Mouse (Mus musculus) CH12.LX (cell line): Measurements from ENCODE around the gene Ddx39. TPM values are rescaled to one million over a fixed set of nuclear protein-coding genes. Genes with fewer than 3 reads are reported as not detected.

Experiments
- DNase-seq: peaks from one replicate; pipeline ENCODE4 v3.0.0-alpha.2; 2013; ENCODE audit errors: extremely low read depth
- H3K27ac ChIP-seq: 2 replicates; pipeline ENCODE4 v1.5.1; 2012; ENCODE audit warnings: low read depth, mild to moderate bottlenecking, control low read depth, moderate library complexity; ENCODE audit not compliant: insufficient read depth
- H3K27me3 ChIP-seq: replicated peaks from 2 replicates; pipeline ENCODE3; 2012; ENCODE audit warnings: inconsistent platforms
- H3K36me3 ChIP-seq, 2 experiments: replicated peaks in 1 of 2; 2 replicates each; pipeline versions ENCODE3 to v1.6.1; 2012; ENCODE audit warnings: inconsistent platforms in 1 of 2, low read length in 1 of 2, mild to moderate bottlenecking in 1 of 2, mixed read lengths in 1 of 2, moderate library complexity in 1 of 2; ENCODE audit not compliant: control insufficient read depth in 1 of 2, insufficient read depth in 1 of 2
- H3K4me1 ChIP-seq, 2 experiments: 2 replicates each; pipeline ENCODE4 v1.6.1; 2012; ENCODE audit warnings: inconsistent platforms in 1 of 2, moderate library complexity in 1 of 2; ENCODE audit not compliant: insufficient read depth in 2 of 2, control insufficient read depth in 1 of 2
- H3K4me2 ChIP-seq: 2 replicates; pipeline ENCODE4 v1.6.1; 2012; ENCODE audit warnings: low read depth, mild to moderate bottlenecking, control low read depth; ENCODE audit not compliant: poor library complexity, insufficient read depth, severe bottlenecking
- H3K4me3 ChIP-seq, 3 experiments: fragments of 150-350 bp in 1 of 3; sonication (generic) in 1 of 3; replicated peaks in 1 of 3; 2 replicates each; pipeline versions ENCODE3 to v1.5.1; 2011 to 2012; ENCODE audit warnings: low read depth in 2 of 3, low read length in 2 of 3, mild to moderate bottlenecking in 2 of 3, moderate library complexity in 2 of 3, control low read depth in 1 of 3, improper control_type of control experiment in 1 of 3, inconsistent platforms in 1 of 3, mixed read lengths in 1 of 3; ENCODE audit not compliant: poor library complexity in 1 of 3
- H3K79me2 ChIP-seq: replicated peaks from 2 replicates; pipeline ENCODE4 v1.6.1; 2012; ENCODE audit warnings: mild to moderate bottlenecking, moderate library complexity; ENCODE audit not compliant: control insufficient read depth, poor library complexity, insufficient read depth, severe bottlenecking; ENCODE audit errors: extremely low read depth
- H3K9ac ChIP-seq: 2 replicates; pipeline ENCODE4 v1.6.1; 2012; ENCODE audit warnings: low read depth, mild to moderate bottlenecking, control low read depth, moderate library complexity; ENCODE audit not compliant: insufficient read depth
- H3K9me3 ChIP-seq: replicated peaks from 2 replicates; pipeline ENCODE3; 2012; ENCODE audit warnings: low read length, inconsistent platforms, mixed read lengths
- BHLHE40 ChIP-seq: IDR thresholded peaks from 2 replicates; pipeline ENCODE4 v1.6.1; 2011; ENCODE audit warnings: mild to moderate bottlenecking, low read depth, low read length, improper control_type of control experiment
- CHD1 ChIP-seq: IDR thresholded peaks from 2 replicates; pipeline ENCODE4 v1.6.1; 2012; ENCODE audit warnings: low read depth, low read length, improper control_type of control experiment, inconsistent platforms
- CHD2 ChIP-seq: IDR thresholded peaks from 2 replicates; pipeline ENCODE4 v1.6.1; 2011; ENCODE audit warnings: low read length, improper control_type of control experiment
- CTCF ChIP-seq, 2 experiments: IDR thresholded peaks in 1 of 2; conservative IDR thresholded peaks in 1 of 2; 2 replicates each; pipeline ENCODE4 v1.5.1; 2011 to 2012; ENCODE audit warnings: low read depth in 2 of 2, low read length in 2 of 2, improper control_type of control experiment in 1 of 2, inconsistent platforms in 1 of 2, mild to moderate bottlenecking in 1 of 2, moderate library complexity in 1 of 2
- E2F4 ChIP-seq: IDR thresholded peaks from 2 replicates; pipeline ENCODE4 v1.6.1; 2011; ENCODE audit warnings: low read depth, low read length, improper control_type of control experiment; ENCODE audit not compliant: insufficient replicate concordance
- ELF1 ChIP-seq: IDR thresholded peaks from 2 replicates; pipeline ENCODE4 v1.6.1; 2014; ENCODE audit warnings: low read depth, mild to moderate bottlenecking, inconsistent platforms, low read length, improper control_type of control experiment
- EP300 ChIP-seq: IDR thresholded peaks from 2 replicates; pipeline ENCODE4 v1.6.1; 2011; ENCODE audit warnings: low read length, improper control_type of control experiment
- ETS1 ChIP-seq: conservative IDR thresholded peaks from 2 replicates; pipeline ENCODE4 v1.6.1; 2012; ENCODE audit warnings: low read depth, mild to moderate bottlenecking, inconsistent platforms, low read length, improper control_type of control experiment, moderate library complexity
- GABPA ChIP-seq: IDR thresholded peaks from 2 replicates; pipeline ENCODE4 v1.6.1; 2012; ENCODE audit warnings: low read depth, low read length, improper control_type of control experiment, inconsistent platforms; ENCODE audit not compliant: insufficient replicate concordance
- HCFC1 ChIP-seq: IDR thresholded peaks from 2 replicates; pipeline ENCODE4 v1.6.1; 2012; ENCODE audit warnings: low read depth, mild to moderate bottlenecking, inconsistent platforms, low read length, improper control_type of control experiment
- IRF4 ChIP-seq: IDR thresholded peaks from 2 replicates; pipeline ENCODE4 v1.6.1; 2014; ENCODE audit warnings: low read depth, mild to moderate bottlenecking, inconsistent platforms, low read length, improper control_type of control experiment
- JUN ChIP-seq: IDR thresholded peaks from 2 replicates; pipeline ENCODE4 v1.6.1; 2011; ENCODE audit warnings: low read depth, mild to moderate bottlenecking, low read length, improper control_type of control experiment, moderate library complexity; ENCODE audit not compliant: insufficient read depth
- JUND ChIP-seq: conservative IDR thresholded peaks from 2 replicates; pipeline ENCODE4 v1.6.1; 2011; ENCODE audit warnings: low read depth, low read length, improper control_type of control experiment
- KAT2A ChIP-seq: IDR thresholded peaks from 2 replicates; pipeline ENCODE4 v1.6.1; 2012; ENCODE audit warnings: low read length, improper control_type of control experiment, inconsistent platforms; ENCODE audit not compliant: insufficient replicate concordance
- MAFK ChIP-seq: IDR thresholded peaks from 2 replicates; pipeline ENCODE4 v1.6.1; 2011; ENCODE audit warnings: low read length, improper control_type of control experiment; ENCODE audit not compliant: insufficient replicate concordance
- MAX ChIP-seq: IDR thresholded peaks from 2 replicates; pipeline ENCODE4 v1.6.1; 2011; ENCODE audit warnings: low read length, improper control_type of control experiment
- MAZ ChIP-seq: IDR thresholded peaks from 2 replicates; pipeline ENCODE4 v1.6.1; 2012; ENCODE audit warnings: low read depth, mild to moderate bottlenecking, inconsistent platforms, low read length, improper control_type of control experiment, moderate library complexity
- MEF2A ChIP-seq: IDR thresholded peaks from 2 replicates; pipeline ENCODE4 v1.6.1; 2014; ENCODE audit warnings: low read depth, mild to moderate bottlenecking, inconsistent platforms, low read length, improper control_type of control experiment, borderline replicate concordance
- MXI1 ChIP-seq: IDR thresholded peaks from 2 replicates; pipeline ENCODE4 v1.6.1; 2011; ENCODE audit warnings: mild to moderate bottlenecking, low read depth, low read length, improper control_type of control experiment
- MYC ChIP-seq: IDR thresholded peaks from 2 replicates; pipeline ENCODE4 v1.6.1; 2011; ENCODE audit warnings: low read depth, mild to moderate bottlenecking, improper control_type of control experiment, low read length
- NELFE ChIP-seq: IDR thresholded peaks from 2 replicates; pipeline ENCODE4 v1.6.1; 2011; ENCODE audit warnings: low read depth, low read length, improper control_type of control experiment
- NRF1 ChIP-seq: IDR thresholded peaks from 2 replicates; pipeline ENCODE4 v1.6.1; 2014; ENCODE audit warnings: low read depth, mild to moderate bottlenecking, inconsistent platforms, low read length, improper control_type of control experiment, moderate library complexity
- PAX5 ChIP-seq: IDR thresholded peaks from 2 replicates; pipeline ENCODE4 v1.6.1; 2012; ENCODE audit warnings: low read length, inconsistent platforms, mixed read lengths
- POLR2A ChIP-seq: IDR thresholded peaks from 2 replicates; pipeline ENCODE4 v1.6.1; 2011; ENCODE audit warnings: low read depth, mild to moderate bottlenecking, improper control_type of control experiment, low read length
- POLR2AphosphoS2 ChIP-seq: IDR thresholded peaks from 2 replicates; pipeline ENCODE4 v1.6.1; 2011; ENCODE audit warnings: low read depth, low read length, improper control_type of control experiment
- RAD21 ChIP-seq: IDR thresholded peaks from 2 replicates; pipeline ENCODE4 v1.6.1; 2011; ENCODE audit warnings: low read depth, mild to moderate bottlenecking, low read length, improper control_type of control experiment, moderate library complexity
- RCOR1 ChIP-seq: conservative IDR thresholded peaks from 2 replicates; pipeline ENCODE4 v1.6.1; 2012; ENCODE audit warnings: low read depth, mild to moderate bottlenecking, inconsistent platforms, low read length, improper control_type of control experiment
- SIN3A ChIP-seq: IDR thresholded peaks from 2 replicates; pipeline ENCODE4 v1.6.1; 2012; ENCODE audit warnings: low read length, improper control_type of control experiment, inconsistent platforms
- SMC3 ChIP-seq: IDR thresholded peaks from 2 replicates; pipeline ENCODE4 v1.6.1; 2011; ENCODE audit warnings: low read depth, low read length, improper control_type of control experiment
- TBP ChIP-seq: conservative IDR thresholded peaks from 2 replicates; pipeline ENCODE4 v1.6.1; 2011; ENCODE audit warnings: low read depth, low read length, improper control_type of control experiment
- TCF12 ChIP-seq: IDR thresholded peaks from 2 replicates; pipeline ENCODE4 v1.6.1; 2014; ENCODE audit warnings: low read depth, mild to moderate bottlenecking, inconsistent platforms, low read length, improper control_type of control experiment
- UBTF ChIP-seq: IDR thresholded peaks from 2 replicates; pipeline ENCODE4 v1.6.1; 2012; ENCODE audit warnings: low read depth, mild to moderate bottlenecking, inconsistent platforms, low read length, improper control_type of control experiment, moderate library complexity
- USF1 ChIP-seq: IDR thresholded peaks from 2 replicates; pipeline ENCODE4 v1.6.1; 2014; ENCODE audit warnings: low read depth, mild to moderate bottlenecking, inconsistent platforms, low read length, improper control_type of control experiment
- USF2 ChIP-seq: conservative IDR thresholded peaks from 2 replicates; pipeline ENCODE4 v1.6.1; 2011; ENCODE audit warnings: low read depth, low read length, improper control_type of control experiment
- ZC3H11A ChIP-seq: IDR thresholded peaks from 2 replicates; pipeline ENCODE4 v1.6.1; 2012; ENCODE audit warnings: low read depth, mild to moderate bottlenecking, inconsistent platforms, low read length, improper control_type of control experiment
- ZKSCAN1 ChIP-seq: IDR thresholded peaks from 2 replicates; pipeline ENCODE4 v1.6.1; 2012; ENCODE audit warnings: low read depth, inconsistent platforms, low read length, improper control_type of control experiment, borderline replicate concordance
- ZMIZ1 ChIP-seq: IDR thresholded peaks from 2 replicates; pipeline ENCODE4 v1.6.1; 2012; ENCODE audit warnings: low read depth, mild to moderate bottlenecking, inconsistent platforms, low read length, improper control_type of control experiment
- ZNF384 ChIP-seq: IDR thresholded peaks from 2 replicates; pipeline ENCODE4 v1.6.1; 2012; ENCODE audit warnings: low read depth, low read length, improper control_type of control experiment, inconsistent platforms
- dilution Hi-C: fragments of 300-500 bp; cut with MboI; formaldehyde crosslinking; loops from 2 replicates; pipeline ENCODE4 v1.14.3; 2020; ENCODE audit warnings: low sequenced_read_pairs; ENCODE audit not compliant: extremely low pct_unique_long_range_greater_than_20kb, extremely low pct_ligation_motif_present
- in situ Hi-C: fragments of 300-500 bp; cut with MboI; formaldehyde crosslinking; loops from 3 replicates; pipeline ENCODE4 v1.14.3; 2019; ENCODE audit warnings: low sequenced_read_pairs, low pct_ligation_motif_present, low pct_unique_long_range_greater_than_20kb, mixed read lengths
- polyA plus RNA-seq: library from polyadenylated mRNA; unstranded; fragments of >175 nt; gene quantifications from 2 replicates; pipeline ENCODE4 v1.2.1, GENCODE M21; 2012; ENCODE audit warnings: low read depth; ENCODE audit not compliant: insufficient read length
- total RNA-seq, 2 experiments: library from RNA; depleted of rRNA; stranded (reverse); fragments of 300-350 nt in 1 of 2; fragments of >200 nt in 1 of 2; gene quantifications; 2 replicates each; pipeline ENCODE4 v1.2.3; 2012 to 2014

The Ddx39 gene
- total and polyA plus RNA-seq, 3 experiments, result 194 to 339 (median 231) TPM

- Histone ChIP-seq H3K9ac (peak overlapping the region; percentile 15), H3K4me1 (peaks cover 4 to 63% of the 10 kb centered on the region in 2 experiments; a peak in 3 of 4 replicates), H3K79me2 (no peaks in the 10 kb centered on the region), H3K27ac (peak overlapping the region; percentile 76), H3K9me3 (no peaks in the 10 kb centered on the region), H3K27me3 (no peaks in the 10 kb centered on the region), H3K4me2 (peak overlapping the region; percentile 89), H3K36me3 (no peaks in the 10 kb centered on the region), H3K4me3 (peak overlapping the region in 2 of 3 experiments; percentile 30 to 33)
- in situ Hi-C loops (no loop called here), dilution Hi-C loops (no loop called here)
- peak; percentile 94 for DNase-seq
- TF ChIP-seq ZNF384, result no peak
- TF ChIP-seq UBTF, result no peak
- no peak for TF ChIP-seq PAX5
- no peak for TF ChIP-seq RAD21
- peak; percentile 57 for TF ChIP-seq POLR2A
- no peak for TF ChIP-seq RCOR1
- TF ChIP-seq CTCF (conservative IDR thresholded peaks at IDR 0.05 in 1 of 2, IDR thresholded peaks at IDR 0.05 in 1 of 2; ENCODE audit: low read depth in 2 of 2, low read length in 2 of 2), result peak in 1 of 2 experiments; percentile 14; a peak in 1 of 4 replicates
- TF ChIP-seq POLR2AphosphoS2, result no peak
- no peak; the same call in 1 of the 2 replicates for TF ChIP-seq MAZ
- TF ChIP-seq NRF1, result 0 out of 2 replicates have a peak, but pooled peaks have one; percentile 30
- peak; percentile 71 for TF ChIP-seq IRF4
- TF ChIP-seq EP300, result peak; percentile 86
- peak; percentile 60; the same call in 1 of the 2 replicates for TF ChIP-seq ELF1
- peak; percentile 87 for TF ChIP-seq BHLHE40
- 0 out of 2 replicates have a peak, but pooled peaks have one; percentile 12 for TF ChIP-seq JUND
- TF ChIP-seq GABPA, result no peak
- TF ChIP-seq MEF2A, result peak; percentile 99
- TF ChIP-seq CHD1, result no peak
- TF ChIP-seq MXI1, result peak; percentile 86
- TF ChIP-seq MAX, result peak; percentile 79; the same call in 1 of the 2 replicates
- TF ChIP-seq TBP, result peak; percentile 71
- TF ChIP-seq JUN, result peak; percentile 41
- TF ChIP-seq NELFE, result 0 out of 2 replicates have a peak, but pooled peaks have one; percentile 49
- TF ChIP-seq KAT2A, result no peak
- TF ChIP-seq HCFC1, result no peak; the same call in 1 of the 2 replicates
- no peak for TF ChIP-seq USF2
- TF ChIP-seq USF1, result no peak
- no peak for TF ChIP-seq ZC3H11A
- peak; percentile 69; the same call in 1 of the 2 replicates for TF ChIP-seq MAFK
- peak; percentile 46; the same call in 1 of the 2 replicates for TF ChIP-seq E2F4
- TF ChIP-seq ZKSCAN1, result no peak
- peak; percentile 81 for TF ChIP-seq CHD2
- TF ChIP-seq ETS1, result peak; percentile 96
- 0 out of 2 replicates have a peak, but pooled peaks have one; percentile 55 for TF ChIP-seq SIN3A
- no peak for TF ChIP-seq SMC3
- TF ChIP-seq ZMIZ1, result peak; percentile 78
- peak; percentile 97 for TF ChIP-seq TCF12
- TF ChIP-seq MYC, result peak; percentile 29; the same call in 1 of the 2 replicates
Observed at GRCm38 (mm10) chr8:83747661-83748346, 32.8 kb downstream of the Ddx39 start.
